Mouse (Mus musculus) spleen, adult 2 months (tissue): ENCODE measurements at regions not wholly inside any gene's neighbourhood (a gene's known extent, or its start where the extent isn't known, plus 50 kb on each side); places are given as distances from the start of the nearest gene placed in this dataset.

ENCODE experiments used
- CTCF ChIP-seq: fragments of 200-500 bp; IDR thresholded peaks from 2 replicates; pipeline ENCODE4 v1.5.1; 2011; ENCODE audit warnings: mild to moderate bottlenecking, inconsistent platforms; ENCODE audit not compliant: insufficient read depth, insufficient read length, insufficient replicate concordance; ENCODE audit errors: extremely low read depth
- POLR2A ChIP-seq: fragments of 200-500 bp; IDR thresholded peaks from 2 replicates; pipeline ENCODE4 v1.6.1; 2011; ENCODE audit warnings: low read depth, low read length, inconsistent platforms

- TF ChIP-seq CTCF: no peak
- TF ChIP-seq POLR2A: no peak
Measured at GRCm38 (mm10) chr8:103489411-103489810, 612.0 kb upstream of the Cdh5 start.
